Mouse (Mus musculus) neural tube, embryonic 12.5 days (tissue): ENCODE results near the gene Daam1. TPM values are rescaled to one million over a fixed set of nuclear protein-coding genes. Genes with fewer than 3 reads are reported as not detected.

ENCODE experiments used
- ATAC-seq: fragments of 200-750 bp; cut with Nextera tagmentation; 2 replicates; pipeline ENCODE4 v1.8.0; 2017; ENCODE audit warnings: low read depth, mild to moderate bottlenecking, moderate TSS enrichment, moderate library complexity; ENCODE audit not compliant: low FRiP score
- H3K27ac ChIP-seq: fragments of 300-500 bp; sonication (generic); 2 replicates; pipeline ENCODE4 v1.5.1; 2016
- H3K27me3 ChIP-seq: fragments of 300-500 bp; sonication (generic); replicated peaks from 2 replicates; pipeline ENCODE4 v1.6.1; 2016; ENCODE audit warnings: mild to moderate bottlenecking
- H3K36me3 ChIP-seq: fragments of 300-500 bp; sonication (generic); 2 replicates; pipeline ENCODE4 v1.6.1; 2016; ENCODE audit warnings: mild to moderate bottlenecking
- H3K4me1 ChIP-seq: fragments of 300-500 bp; sonication (generic); 2 replicates; pipeline ENCODE4 v1.6.1; 2016
- H3K4me2 ChIP-seq: fragments of 300-500 bp; sonication (generic); replicated peaks from 2 replicates; pipeline ENCODE4 v1.6.1; 2016; ENCODE audit warnings: mild to moderate bottlenecking
- H3K4me3 ChIP-seq: fragments of 300-500 bp; sonication (generic); 2 replicates; pipeline ENCODE4 v1.5.1; 2016
- H3K9ac ChIP-seq: fragments of 300-500 bp; sonication (generic); 2 replicates; pipeline ENCODE4 v1.6.1; 2016; ENCODE audit warnings: mild to moderate bottlenecking
- H3K9me3 ChIP-seq: fragments of 300-500 bp; sonication (generic); 2 replicates; pipeline ENCODE4 v1.6.1; 2016; ENCODE audit warnings: mild to moderate bottlenecking
- WGBS: fragments of 180-500 bp; shearing (Covaris S2); methylation state at CpG from one replicate; pipeline ENCODE4 v1.1.7; 2016; 5-methylcytosine and 5-hydroxymethylcytosine counted together
- polyA plus RNA-seq: library from polyadenylated mRNA; unstranded; fragments of >200 nt; fragmentation: Nextera tagmentation; extraction: Ambion mirVana; gene quantifications from 2 replicates; pipeline ENCODE4 v1.2.1, GENCODE M21; 2016

The Daam1 gene
- polyA plus RNA-seq, 1 experiment from 2014 or later, result 16.1 TPM

DNA sequence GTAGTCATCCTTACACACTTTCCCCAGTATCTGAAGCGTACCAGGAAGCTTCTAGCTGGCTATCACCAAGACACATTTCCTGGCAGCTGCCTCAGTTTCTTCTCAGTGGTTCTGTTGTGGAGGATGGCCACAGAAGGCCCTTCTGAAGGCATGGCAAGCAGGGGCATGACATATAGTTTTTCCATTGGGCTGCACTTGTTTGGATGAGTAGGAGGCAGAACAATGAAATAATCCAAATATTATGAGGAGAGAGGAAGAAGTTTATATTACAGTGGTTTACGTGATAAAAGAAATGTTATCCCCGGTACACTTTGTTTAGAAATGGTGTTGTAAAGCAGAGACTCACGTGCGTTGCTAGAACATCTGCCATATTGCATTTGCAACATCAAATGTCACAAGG lies 19.3 kb downstream of the Daam1 start:
- Histone ChIP-seq H3K36me3 (no peaks in the 10 kb centered on the region), H3K9ac (no peak overlapping the region), H3K27ac (no peak overlapping the region), H3K4me2 (no peak overlapping the region), H3K4me1 (peaks cover 6% of the 10 kb centered on the region; the same call in 1 of the 2 replicates), H3K9me3 (no peaks in the 10 kb centered on the region), H3K27me3 (no peaks in the 10 kb centered on the region), H3K4me3 (no peak overlapping the region)
- no peak for ATAC-seq
- WGBS, result 81% methylated on average over 5 of the region's 5 CpGs

DNA sequence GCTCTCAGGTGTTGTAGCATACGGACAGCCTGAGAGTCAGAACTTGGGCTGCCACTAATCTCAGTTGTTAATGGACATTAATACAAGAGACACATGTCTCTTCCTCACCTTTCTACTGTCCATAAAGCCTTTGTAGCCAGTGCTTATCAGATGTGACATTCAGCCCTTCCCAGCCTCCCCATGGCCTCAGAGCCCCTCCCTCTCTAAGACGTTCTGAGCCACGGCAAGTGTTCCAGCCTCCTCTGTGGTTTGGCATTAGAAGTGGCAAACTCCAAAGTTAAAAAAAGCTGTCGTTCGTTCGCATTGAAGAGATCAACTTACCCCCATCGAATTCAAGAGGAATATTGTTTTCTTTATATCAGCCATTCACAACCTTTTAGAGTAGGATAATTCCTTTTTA lies 21.8 kb downstream of the Daam1 start:
- no peaks in the 10 kb centered on the region for H3K36me3 ChIP-seq
- H3K27me3 ChIP-seq, result no peaks in the 10 kb centered on the region
- H3K4me1 ChIP-seq, result peaks cover 23% of the 10 kb centered on the region
- no peak for ATAC-seq
- 81% methylated on average over 7 of the region's 7 CpGs for WGBS
- H3K4me2 ChIP-seq, result no peak overlapping the region
- no peaks in the 10 kb centered on the region for H3K9me3 ChIP-seq
- no peak overlapping the region for H3K4me3 ChIP-seq
- no peak overlapping the region for H3K9ac ChIP-seq
- H3K27ac ChIP-seq, result no peak overlapping the region

GRCm38 (mm10) chr12:71853694-71854093 lies 22.8 kb downstream of the Daam1 start:
- 85% methylated on average over 3 of the region's 3 CpGs for WGBS
- no peaks in the 10 kb centered on the region for H3K9me3 ChIP-seq

DNA sequence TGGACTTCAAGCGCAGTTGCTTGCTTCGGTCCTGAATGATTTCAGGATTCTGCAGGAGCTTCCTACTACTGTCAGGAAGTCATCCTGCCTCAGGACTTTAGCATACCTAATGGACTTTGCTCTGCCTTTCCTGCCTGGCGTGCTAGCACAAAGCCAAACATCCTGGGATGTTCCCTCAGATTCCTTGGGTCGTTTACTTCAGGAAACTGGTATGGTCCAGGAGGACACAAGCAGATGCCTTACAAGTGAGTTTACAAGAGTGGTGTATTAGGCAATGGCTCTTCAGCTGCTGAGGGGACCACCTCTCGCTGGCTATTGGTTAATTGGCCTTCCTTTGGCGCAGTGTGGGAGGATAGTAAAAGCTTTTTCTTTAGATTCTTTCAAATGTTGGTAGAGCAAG lies 23.3 kb downstream of the Daam1 start:
- no peak for ATAC-seq
- H3K4me3 ChIP-seq, result no peak overlapping the region
- no peaks in the 10 kb centered on the region for H3K27me3 ChIP-seq
- no peaks in the 10 kb centered on the region for H3K36me3 ChIP-seq
- no peak overlapping the region for H3K9ac ChIP-seq
- H3K4me2 ChIP-seq, result no peak overlapping the region
- H3K4me1 ChIP-seq, result peaks cover 26% of the 10 kb centered on the region
- WGBS, result 45% methylated on average over 6 of the region's 6 CpGs
- H3K27ac ChIP-seq, result no peak overlapping the region
- H3K9me3 ChIP-seq, result no peaks in the 10 kb centered on the region

More at GRCm38 (mm10) chr12:71853694-71854093, 22.8 kb downstream of the Daam1 start:
- Histone ChIP-seq H3K27me3 (no peaks in the 10 kb centered on the region), H3K4me1 (peaks cover 23% of the 10 kb centered on the region), H3K4me3 (no peak overlapping the region), H3K9ac (no peak overlapping the region), H3K27ac (no peak overlapping the region), H3K36me3 (no peaks in the 10 kb centered on the region), H3K4me2 (no peak overlapping the region)
- ATAC-seq, result no peak

- no peak overlapping the region; the same call in 1 of the 2 replicates for H3K4me2 ChIP-seq
- H3K27ac ChIP-seq, result no peak overlapping the region
- H3K27me3 ChIP-seq, result no peaks in the 10 kb centered on the region
- H3K36me3 ChIP-seq, result peaks cover 4% of the 10 kb centered on the region
- WGBS, result 67% methylated on average over 10 of the region's 10 CpGs
- ATAC-seq, result no peak; the same call in 1 of the 2 replicates
- peaks cover 28% of the 10 kb centered on the region for H3K4me1 ChIP-seq
- H3K4me3 ChIP-seq, result no peak overlapping the region
- H3K9ac ChIP-seq, result no peak overlapping the region
- H3K9me3 ChIP-seq, result no peaks in the 10 kb centered on the region
Measured at GRCm38 (mm10) chr12:71855730-71856479, 25.0 kb downstream of the Daam1 start.

GRCm38 (mm10) chr12:71856480-71856754 lies 25.5 kb downstream of the Daam1 start:
- H3K27me3 ChIP-seq, result no peaks in the 10 kb centered on the region
- H3K9ac ChIP-seq, result no peak overlapping the region
- H3K9me3 ChIP-seq, result no peaks in the 10 kb centered on the region
- H3K4me2 ChIP-seq, result no peak overlapping the region
- H3K4me3 ChIP-seq, result no peak overlapping the region
- peaks cover 4% of the 10 kb centered on the region for H3K36me3 ChIP-seq
- H3K4me1 ChIP-seq, result peaks cover 28% of the 10 kb centered on the region
- H3K27ac ChIP-seq, result no peak overlapping the region
- ATAC-seq, result no peak

- Histone ChIP-seq H3K4me2 (no peak overlapping the region), H3K36me3 (peaks cover 4% of the 10 kb centered on the region), H3K27ac (no peak overlapping the region), H3K27me3 (no peaks in the 10 kb centered on the region), H3K4me1 (peaks cover 29% of the 10 kb centered on the region), H3K9ac (no peak overlapping the region), H3K4me3 (no peak overlapping the region), H3K9me3 (no peaks in the 10 kb centered on the region)
- WGBS, result 76% methylated on average over 5 of the region's 5 CpGs
- no peak for ATAC-seq
Measured at GRCm38 (mm10) chr12:71859096-71859495, 28.2 kb downstream of the Daam1 start.

- peaks cover 12% of the 10 kb centered on the region; the same call in 1 of the 2 replicates for H3K4me1 ChIP-seq
- peaks cover 4% of the 10 kb centered on the region for H3K36me3 ChIP-seq
- H3K9ac ChIP-seq, result no peak overlapping the region
- no peaks in the 10 kb centered on the region for H3K9me3 ChIP-seq
- 76% methylated on average over 10 of the region's 10 CpGs for WGBS
- no peak overlapping the region for H3K4me3 ChIP-seq
- no peak for ATAC-seq
- H3K27me3 ChIP-seq, result no peaks in the 10 kb centered on the region
- H3K4me2 ChIP-seq, result no peak overlapping the region
- H3K27ac ChIP-seq, result no peak overlapping the region
Measured at GRCm38 (mm10) chr12:71863846-71864543, 33.1 kb downstream of the Daam1 start.

DNA sequence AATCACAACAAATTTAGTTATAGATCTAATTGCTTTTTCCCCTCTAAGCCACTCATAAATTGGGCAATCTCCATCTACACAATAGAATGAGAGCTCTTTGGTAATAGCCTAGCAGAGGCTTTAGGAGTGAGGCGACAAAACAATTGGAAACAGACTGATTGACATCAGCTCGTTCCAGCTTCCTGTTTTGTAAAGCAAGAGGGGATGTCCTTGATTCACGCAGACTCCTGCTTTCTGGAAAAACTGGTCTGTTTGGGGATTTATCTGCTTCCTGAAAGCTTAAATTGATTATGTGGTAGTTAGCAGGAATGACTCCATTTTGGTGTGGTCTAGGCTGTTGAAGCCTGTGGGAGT lies 33.6 kb downstream of the Daam1 start:
- no peak overlapping the region for H3K9ac ChIP-seq

GRCm38 (mm10) chr12:71865937-71866336 lies 35.1 kb downstream of the Daam1 start:
- no peaks in the 10 kb centered on the region; the same call in 1 of the 2 replicates for H3K36me3 ChIP-seq
- no peaks in the 10 kb centered on the region for H3K9me3 ChIP-seq
- no peak overlapping the region for H3K27ac ChIP-seq
- no peak overlapping the region for H3K4me2 ChIP-seq
- no peak overlapping the region for H3K4me3 ChIP-seq
- H3K27me3 ChIP-seq, result no peaks in the 10 kb centered on the region
- ATAC-seq, result no peak
- WGBS, result 85% methylated on average over 3 of the region's 3 CpGs
- peaks cover 9% of the 10 kb centered on the region; the same call in 1 of the 2 replicates for H3K4me1 ChIP-seq
- H3K9ac ChIP-seq, result no peak overlapping the region

More for the DNA sequence above, 33.6 kb downstream of the Daam1 start:
- Histone ChIP-seq H3K27me3 (no peaks in the 10 kb centered on the region), H3K4me1 (peaks cover 9% of the 10 kb centered on the region; the same call in 1 of the 2 replicates), H3K9me3 (no peaks in the 10 kb centered on the region), H3K27ac (no peak overlapping the region), H3K36me3 (peaks cover 4% of the 10 kb centered on the region), H3K4me3 (no peak overlapping the region), H3K4me2 (no peak overlapping the region)
- ATAC-seq, result no peak
- 25% methylated on average over 3 of the region's 3 CpGs for WGBS

- 50% methylated on average over 9 of the region's 9 CpGs for WGBS
- Histone ChIP-seq H3K9me3 (no peaks in the 10 kb centered on the region), H3K4me3 (no peak overlapping the region), H3K4me2 (no peak overlapping the region), H3K27ac (no peak overlapping the region), H3K4me1 (peaks cover 9% of the 10 kb centered on the region; the same call in 1 of the 2 replicates), H3K36me3 (no peaks in the 10 kb centered on the region), H3K9ac (no peak overlapping the region), H3K27me3 (no peaks in the 10 kb centered on the region)
- ATAC-seq, result no peak
Measured at GRCm38 (mm10) chr12:71867345-71868240, 36.7 kb downstream of the Daam1 start.

DNA sequence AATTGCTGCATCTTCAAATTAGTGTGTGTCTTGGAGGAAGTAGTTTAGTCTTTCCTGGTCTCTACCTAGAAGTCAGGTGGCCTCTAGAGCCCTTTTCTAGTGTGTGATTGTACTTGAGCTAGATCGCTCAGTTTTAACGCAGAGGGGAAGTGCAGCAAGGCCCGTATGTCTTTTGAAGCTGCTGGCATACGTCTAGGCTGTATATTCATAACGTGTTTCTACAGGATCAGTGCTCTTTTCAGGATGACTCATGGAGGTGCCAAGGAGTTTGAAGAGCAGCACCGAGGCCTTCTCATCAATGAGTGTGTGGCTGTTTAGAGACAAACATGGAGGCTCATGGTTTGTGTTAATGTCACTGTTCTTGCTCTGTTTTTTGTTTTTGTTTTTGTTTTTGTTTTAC lies 39.8 kb downstream of the Daam1 start:
- WGBS, result 90% methylated on average over 6 of the region's 6 CpGs
- Histone ChIP-seq H3K4me2 (no peak overlapping the region), H3K36me3 (no peaks in the 10 kb centered on the region), H3K4me3 (no peak overlapping the region), H3K9me3 (no peaks in the 10 kb centered on the region), H3K27me3 (no peaks in the 10 kb centered on the region), H3K9ac (no peak overlapping the region), H3K27ac (no peak overlapping the region), H3K4me1 (peaks cover 11% of the 10 kb centered on the region; the same call in 1 of the 2 replicates)
- ATAC-seq, result no peak
